Mouse (Mus musculus) lung, embryonic 14.5 days (tissue): ENCODE measurements at regions not wholly inside any gene's neighbourhood (a gene's known extent, or its start where the extent isn't known, plus 50 kb on each side); places are given as distances from the start of the nearest gene placed in this dataset.

Experiments
- ATAC-seq: fragments of 200-750 bp; cut with Nextera tagmentation; 2 replicates; pipeline ENCODE4 v1.8.0; 2017; ENCODE audit warnings: mild to moderate bottlenecking, moderate TSS enrichment, moderate library complexity; ENCODE audit not compliant: insufficient read depth
- DNase-seq: peaks from one replicate; pipeline ENCODE4 v3.0.0-alpha.2; 2015
- H3K27ac ChIP-seq: fragments of 300-500 bp; sonication (generic); 2 replicates; pipeline ENCODE4 v1.5.1; 2014; ENCODE audit warnings: low read depth, mild to moderate bottlenecking, moderate library complexity
- H3K27me3 ChIP-seq: fragments of 300-500 bp; sonication (generic); 2 replicates; pipeline ENCODE4 v1.6.1; 2014; ENCODE audit warnings: low read length, control low read depth; ENCODE audit not compliant: insufficient read depth
- H3K36me3 ChIP-seq: fragments of 300-500 bp; sonication (generic); 2 replicates; pipeline ENCODE4 v1.6.1; 2014; ENCODE audit warnings: control low read depth; ENCODE audit not compliant: insufficient read depth
- H3K4me1 ChIP-seq: fragments of 300-500 bp; sonication (generic); 2 replicates; pipeline ENCODE4 v1.6.1; 2014; ENCODE audit warnings: antibody characterized with exemption, control low read depth; ENCODE audit not compliant: insufficient read depth
- H3K4me2 ChIP-seq: fragments of 300-500 bp; sonication (generic); 2 replicates; pipeline ENCODE4 v1.6.1; 2014; ENCODE audit warnings: mild to moderate bottlenecking
- H3K4me3 ChIP-seq: fragments of 300-500 bp; sonication (generic); 2 replicates; pipeline ENCODE4 v1.5.1; 2014; ENCODE audit warnings: low read depth, low read length
- H3K9ac ChIP-seq: fragments of 300-500 bp; sonication (generic); 2 replicates; pipeline ENCODE4 v1.6.1; 2014
- H3K9me3 ChIP-seq: fragments of 300-500 bp; sonication (generic); 2 replicates; pipeline ENCODE4 v1.6.1; 2016; ENCODE audit warnings: low read depth, low read length, control low read depth
- CTCF ChIP-seq: IDR thresholded peaks from 2 replicates; pipeline ENCODE4 v1.5.1; 2016; ENCODE audit warnings: antibody characterized with exemption, low read depth
- WGBS: fragments of 180-500 bp; shearing (Covaris S2); extraction: QIAGEN DNeasy Blood & Tissue Kit; methylation state at CpG from one replicate; pipeline ENCODE4 v1.1.7; 2014; 5-methylcytosine and 5-hydroxymethylcytosine counted together

DNA sequence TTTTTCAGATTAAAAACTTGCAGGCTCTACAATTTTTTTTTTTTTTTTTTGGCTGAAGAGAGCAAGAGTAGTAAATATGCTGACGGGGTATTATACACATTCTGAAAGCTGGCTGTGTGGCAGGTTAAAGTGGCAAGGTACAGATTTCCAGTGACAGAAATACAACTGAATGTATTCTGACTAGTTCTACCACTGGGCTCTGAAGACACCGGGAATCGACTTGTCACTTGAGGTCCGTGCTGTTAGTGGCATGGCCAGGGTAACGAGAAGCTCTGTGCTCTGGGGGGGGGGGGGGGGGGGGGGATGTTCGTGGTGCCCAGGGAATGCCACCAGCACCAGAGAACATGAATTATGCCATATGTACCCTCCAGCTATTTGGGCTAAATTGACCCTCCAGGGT, 124.7 kb downstream of the Tmem38b start:
- Histone ChIP-seq H3K27ac (no peak overlapping the region), H3K9me3 (no peaks in the 10 kb centered on the region), H3K4me2 (no peak overlapping the region), H3K27me3 (no peaks in the 10 kb centered on the region), H3K9ac (no peak overlapping the region), H3K36me3 (no peaks in the 10 kb centered on the region), H3K4me1 (peaks cover 5% of the 10 kb centered on the region; the same call in 1 of the 2 replicates), H3K4me3 (no peak overlapping the region)
- no peak for DNase-seq
- WGBS, result 68% methylated on average over 5 of the region's 6 CpGs
- no peak for TF ChIP-seq CTCF
- ATAC-seq, result no peak

DNA sequence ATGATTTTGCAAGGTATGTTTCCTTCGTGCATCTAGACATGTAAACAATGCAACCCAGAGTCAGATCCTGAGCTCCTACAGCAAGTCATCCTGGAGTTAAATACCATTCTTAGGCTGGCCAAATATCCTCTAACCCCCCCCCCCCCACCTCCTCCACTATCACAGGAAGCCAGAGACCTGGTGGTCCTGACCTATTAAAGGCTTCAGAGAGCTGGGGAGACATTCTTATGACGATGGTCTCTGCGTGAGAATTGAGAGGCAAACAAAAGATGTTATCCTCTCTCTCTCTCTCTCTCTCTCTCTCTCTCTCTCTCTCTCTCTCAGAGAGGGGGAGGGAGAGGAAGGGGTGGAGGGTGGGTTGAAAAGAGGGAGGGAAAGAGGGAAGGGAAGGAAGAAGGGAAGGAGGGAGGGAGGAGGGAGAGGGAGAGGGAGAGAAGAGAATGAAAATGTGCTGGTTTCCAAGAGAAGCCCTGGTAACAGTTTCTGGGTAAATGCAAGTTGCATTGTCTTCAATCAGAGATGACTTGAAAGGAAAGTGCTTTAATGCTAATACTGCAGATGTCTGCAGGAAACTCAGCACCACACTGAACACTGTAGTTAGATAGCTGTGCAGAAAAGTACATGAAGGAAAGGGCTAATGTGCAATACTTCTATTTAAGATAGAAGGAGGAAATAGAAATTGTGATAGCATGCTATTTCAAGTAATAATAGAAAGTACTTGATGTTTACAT, 125.3 kb downstream of the Tmem38b start:
- Histone ChIP-seq H3K27ac (0 out of 2 replicates have a peak overlapping the region, but pooled peaks have one; percentile 67), H3K9me3 (no peaks in the 10 kb centered on the region), H3K36me3 (no peaks in the 10 kb centered on the region), H3K9ac (no peak overlapping the region), H3K27me3 (no peaks in the 10 kb centered on the region), H3K4me3 (no peak overlapping the region), H3K4me1 (peaks cover 5% of the 10 kb centered on the region; the same call in 1 of the 2 replicates), H3K4me2 (no peak overlapping the region)
- no peak for TF ChIP-seq CTCF
- ATAC-seq, result no peak
- WGBS, result 15% methylated on average over 3 of the region's 3 CpGs
- DNase-seq, result no peak

DNA sequence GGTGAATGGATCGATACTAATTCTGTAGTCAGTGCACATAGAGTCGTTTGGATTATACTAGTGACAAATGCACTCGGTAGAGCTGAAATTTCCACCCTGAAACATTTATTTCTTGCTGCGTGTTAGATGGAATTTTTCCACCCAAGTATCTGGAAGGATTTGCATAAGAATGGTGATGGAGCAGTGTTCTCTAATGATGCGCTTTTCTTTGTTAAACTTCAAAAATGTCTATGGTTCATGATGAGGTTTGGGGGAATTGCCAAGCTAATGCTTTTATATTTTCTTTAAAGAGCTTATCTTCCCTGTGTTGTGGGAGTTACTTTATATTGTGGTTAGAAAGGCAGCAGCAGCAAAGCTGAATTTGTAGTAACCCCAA, 125.9 kb downstream of the Tmem38b start:
- H3K4me1 ChIP-seq, result peaks cover 5% of the 10 kb centered on the region; the same call in 1 of the 2 replicates
- WGBS, result 65% methylated on average over 5 of the region's 5 CpGs
- H3K27me3 ChIP-seq, result no peaks in the 10 kb centered on the region
- no peak overlapping the region for H3K9ac ChIP-seq
- no peaks in the 10 kb centered on the region for H3K36me3 ChIP-seq
- H3K9me3 ChIP-seq, result no peaks in the 10 kb centered on the region
- no peak for TF ChIP-seq CTCF
- H3K4me3 ChIP-seq, result no peak overlapping the region
- peak overlapping the region; percentile 67 for H3K27ac ChIP-seq
- ATAC-seq, result no peak
- no peak overlapping the region for H3K4me2 ChIP-seq
- no peak for DNase-seq

GRCm38 (mm10) chr4:53952288-53952687, 126.4 kb downstream of the Tmem38b start:
- Histone ChIP-seq H3K4me1 (peaks cover 5% of the 10 kb centered on the region; the same call in 1 of the 2 replicates), H3K9me3 (no peaks in the 10 kb centered on the region), H3K9ac (no peak overlapping the region), H3K27ac (peak overlapping the region; percentile 67), H3K4me3 (no peak overlapping the region), H3K4me2 (no peak overlapping the region), H3K27me3 (no peaks in the 10 kb centered on the region), H3K36me3 (no peaks in the 10 kb centered on the region)
- ATAC-seq (peak; percentile 56; the same call in 1 of the 2 replicates), DNase-seq (peak; percentile 71)
- WGBS, result 14% methylated on average over 3 of the region's 3 CpGs
- no peak for TF ChIP-seq CTCF

DNA sequence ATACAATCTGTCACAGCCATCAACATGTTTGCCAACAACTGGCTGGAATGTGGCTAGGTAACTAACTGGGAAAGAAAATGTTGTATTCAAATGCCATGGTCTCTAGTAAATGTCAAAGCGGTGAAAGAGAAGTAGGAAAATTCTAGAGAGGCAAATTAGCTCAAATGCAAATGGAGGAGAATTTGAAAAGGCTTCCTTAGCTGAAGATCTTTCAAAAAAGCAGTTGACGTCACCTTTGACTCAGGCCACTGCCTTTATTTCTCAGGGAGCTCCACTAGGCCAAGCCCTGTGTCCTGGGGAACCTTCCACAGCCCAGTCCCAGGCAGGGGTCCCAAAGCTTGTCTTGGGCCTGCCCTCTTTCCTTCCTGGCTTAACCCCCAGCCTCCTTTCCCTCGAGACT, 136.6 kb downstream of the Tmem38b start:
- Histone ChIP-seq H3K9ac (no peak overlapping the region), H3K9me3 (no peaks in the 10 kb centered on the region), H3K4me3 (no peak overlapping the region), H3K4me1 (no peaks in the 10 kb centered on the region), H3K4me2 (no peak overlapping the region), H3K27me3 (no peaks in the 10 kb centered on the region), H3K36me3 (no peaks in the 10 kb centered on the region), H3K27ac (no peak overlapping the region)
- no peak for TF ChIP-seq CTCF
- DNase-seq (no peak), ATAC-seq (no peak)
- WGBS, result 68% methylated on average over 3 of the region's 3 CpGs

- no peak overlapping the region for H3K9ac ChIP-seq
- peak; percentile 80 for DNase-seq
- H3K4me3 ChIP-seq, result no peak overlapping the region
- ATAC-seq, result peak; percentile 89
- H3K4me1 ChIP-seq, result no peaks in the 10 kb centered on the region; the same call in 1 of the 2 replicates
- H3K4me2 ChIP-seq, result no peak overlapping the region
- H3K9me3 ChIP-seq, result no peaks in the 10 kb centered on the region
- no peaks in the 10 kb centered on the region for H3K27me3 ChIP-seq
- H3K27ac ChIP-seq, result no peak overlapping the region
- no peak for TF ChIP-seq CTCF
- no peaks in the 10 kb centered on the region for H3K36me3 ChIP-seq
Observed at GRCm38 (mm10) chr4:53970461-53970860, 144.6 kb downstream of the Tmem38b start.

GRCm38 (mm10) chr4:53970960-53971359, 145.1 kb downstream of the Tmem38b start:
- DNase-seq (peak; percentile 13), ATAC-seq (no peak; the same call in 1 of the 2 replicates)
- peak; percentile 46 for TF ChIP-seq CTCF
- Histone ChIP-seq H3K9ac (no peak overlapping the region), H3K4me3 (no peak overlapping the region), H3K9me3 (no peaks in the 10 kb centered on the region), H3K27me3 (no peaks in the 10 kb centered on the region), H3K4me2 (no peak overlapping the region), H3K36me3 (no peaks in the 10 kb centered on the region), H3K4me1 (no peaks in the 10 kb centered on the region; the same call in 1 of the 2 replicates), H3K27ac (no peak overlapping the region)
- WGBS, result 88% methylated on average over 2 of the region's 2 CpGs
